Mouse (Mus musculus): ENCODE measurements around the gene Tob1. TPM values are rescaled to one million over a fixed set of nuclear protein-coding genes. Genes with fewer than 3 reads are reported as not detected.

Gene Tob1
- polyA plus RNA-seq, 1 experiment, result 20.0 TPM

DNA sequence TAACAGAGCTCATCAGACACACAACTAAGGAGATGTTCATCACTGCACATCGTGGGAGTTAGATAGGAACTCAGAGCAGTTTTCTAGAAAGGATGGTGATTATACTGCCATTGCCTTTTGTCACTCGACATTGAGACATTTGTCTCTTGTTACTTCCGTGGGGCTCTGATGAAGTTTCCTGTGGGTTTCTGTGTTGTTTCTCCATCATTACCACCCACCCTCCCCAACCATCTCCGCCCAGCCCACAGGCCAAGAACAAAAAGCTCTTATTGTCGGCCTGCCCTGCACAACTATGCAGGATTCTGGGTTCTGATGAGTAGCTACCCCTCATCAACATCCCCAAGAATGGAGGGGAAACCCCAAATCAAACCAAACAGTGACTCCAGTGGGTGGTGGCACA lies 41.7 kb upstream of the Tob1 start:
- no peaks in the 10 kb centered on the region for H3K4me1 ChIP-seq (ENCODE audit: control insufficient read depth, insufficient read depth, low read length)
- TF ChIP-seq EP300 (IDR thresholded peaks at IDR 0.05; ENCODE audit: insufficient read depth, low read depth, low read length), result no peak
- TF ChIP-seq POLR2A (IDR thresholded peaks at IDR 0.05; ENCODE audit: insufficient read depth, low read length), result no peak
- no peak for TF ChIP-seq CTCF (IDR thresholded peaks at IDR 0.05; ENCODE audit: low read depth, low read length)
- no peak overlapping the region for H3K4me3 ChIP-seq (ENCODE audit: low read depth, low read length)
- H3K9me3 ChIP-seq (replicated peaks; ENCODE audit: control insufficient read depth, insufficient read depth, low read length, poor library complexity, severe bottlenecking), result no peaks in the 10 kb centered on the region
- H3K27ac ChIP-seq (ENCODE audit: insufficient read depth, low read length), result no peak overlapping the region
- no peak overlapping the region for H3K9ac ChIP-seq (ENCODE audit: low read depth, poor library complexity, severe bottlenecking)
- no peaks in the 10 kb centered on the region for H3K36me3 ChIP-seq (ENCODE audit: control insufficient read depth, insufficient read depth, low read length, poor library complexity, severe bottlenecking)
- H3K27me3 ChIP-seq (ENCODE audit: control insufficient read depth, insufficient read depth, low read length, poor library complexity, severe bottlenecking), result no peaks in the 10 kb centered on the region

DNA sequence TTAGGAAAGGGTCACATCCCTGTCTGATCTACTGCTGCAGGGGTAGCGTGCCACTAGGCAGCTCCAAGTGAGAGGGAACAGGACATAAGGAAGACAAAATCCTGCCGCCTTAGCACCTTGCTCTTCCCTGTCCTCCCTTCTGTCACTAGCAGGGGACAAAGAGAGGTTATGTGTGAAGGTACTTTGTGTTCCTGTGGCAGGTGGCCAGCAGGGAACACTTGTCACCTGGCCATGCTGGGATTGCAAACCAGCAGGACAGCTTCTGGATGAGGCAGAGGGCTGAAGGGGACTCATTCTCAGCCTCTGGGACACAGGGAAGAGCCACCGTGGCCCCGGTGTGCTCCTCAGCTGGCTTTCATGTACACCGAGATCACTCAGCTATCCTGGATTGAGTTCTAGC lies 39.6 kb upstream of the Tob1 start:
- TF ChIP-seq POLR2A (IDR thresholded peaks at IDR 0.05; ENCODE audit: insufficient read depth, low read length) (no peak), EP300 (IDR thresholded peaks at IDR 0.05; ENCODE audit: insufficient read depth, low read depth, low read length) (no peak), CTCF (IDR thresholded peaks at IDR 0.05; ENCODE audit: low read depth, low read length) (no peak)
- Histone ChIP-seq H3K27me3 (ENCODE audit: control insufficient read depth, insufficient read depth, low read length, poor library complexity, severe bottlenecking) (no peaks in the 10 kb centered on the region), H3K36me3 (ENCODE audit: control insufficient read depth, insufficient read depth, low read length, poor library complexity, severe bottlenecking) (no peaks in the 10 kb centered on the region), H3K4me1 (ENCODE audit: control insufficient read depth, insufficient read depth, low read length) (no peaks in the 10 kb centered on the region), H3K27ac (ENCODE audit: insufficient read depth, low read length) (no peak overlapping the region), H3K4me3 (ENCODE audit: low read depth, low read length) (no peak overlapping the region), H3K9ac (ENCODE audit: low read depth, poor library complexity, severe bottlenecking) (no peak overlapping the region), H3K9me3 (replicated peaks; ENCODE audit: control insufficient read depth, insufficient read depth, low read length, poor library complexity, severe bottlenecking) (no peaks in the 10 kb centered on the region)

DNA sequence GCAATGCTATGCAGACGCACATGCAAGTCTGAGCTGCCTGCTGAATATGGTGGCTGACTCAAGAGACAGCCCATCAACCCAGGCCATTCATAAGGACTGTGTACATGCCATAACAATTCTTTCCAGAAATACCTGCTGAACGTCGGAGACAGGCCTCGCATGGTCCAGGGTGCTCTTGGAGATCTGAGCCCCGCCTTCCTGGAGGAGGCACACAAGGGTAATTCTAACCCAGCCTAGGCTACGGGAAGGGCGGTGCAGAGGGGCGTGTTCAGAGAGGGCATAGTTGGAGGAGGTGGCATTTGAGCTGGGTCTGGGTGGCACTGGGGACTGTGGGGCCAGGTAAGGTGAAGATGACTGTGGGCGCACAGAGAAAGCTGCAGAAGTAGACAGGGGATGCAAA lies 39.1 kb upstream of the Tob1 start:
- Histone ChIP-seq H3K27ac (ENCODE audit: insufficient read depth, low read length) (no peak overlapping the region), H3K4me3 (ENCODE audit: low read depth, low read length) (no peak overlapping the region), H3K27me3 (ENCODE audit: control insufficient read depth, insufficient read depth, low read length, poor library complexity, severe bottlenecking) (no peaks in the 10 kb centered on the region), H3K9me3 (replicated peaks; ENCODE audit: control insufficient read depth, insufficient read depth, low read length, poor library complexity, severe bottlenecking) (no peaks in the 10 kb centered on the region), H3K36me3 (ENCODE audit: control insufficient read depth, insufficient read depth, low read length, poor library complexity, severe bottlenecking) (no peaks in the 10 kb centered on the region), H3K4me1 (ENCODE audit: control insufficient read depth, insufficient read depth, low read length) (no peaks in the 10 kb centered on the region), H3K9ac (ENCODE audit: low read depth, poor library complexity, severe bottlenecking) (no peak overlapping the region)
- TF ChIP-seq CTCF (IDR thresholded peaks at IDR 0.05; ENCODE audit: low read depth, low read length), result no peak
- TF ChIP-seq POLR2A (IDR thresholded peaks at IDR 0.05; ENCODE audit: insufficient read depth, low read length), result no peak
- no peak for TF ChIP-seq EP300 (IDR thresholded peaks at IDR 0.05; ENCODE audit: insufficient read depth, low read depth, low read length)

DNA sequence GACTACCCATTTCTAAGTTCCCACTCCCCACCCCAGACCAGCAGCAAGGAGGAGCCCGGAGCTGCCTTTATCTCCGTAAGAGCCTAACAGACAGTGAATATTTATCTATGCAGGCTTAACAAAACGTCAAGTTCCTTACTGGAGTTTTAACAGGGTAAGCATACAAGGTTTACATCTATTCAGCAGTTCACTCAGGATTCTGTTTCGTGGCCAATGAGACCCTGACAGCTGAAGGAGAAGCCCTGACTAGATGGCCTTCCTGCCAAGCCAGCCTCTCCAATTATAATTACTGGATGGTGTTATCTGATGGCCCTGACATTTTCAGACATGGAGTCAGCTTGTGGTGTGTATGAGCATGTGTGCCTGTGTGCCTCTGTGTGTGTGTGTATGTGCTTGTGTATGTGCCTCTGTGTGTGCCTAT lies 37.5 kb upstream of the Tob1 start:
- Histone ChIP-seq H3K27ac (ENCODE audit: insufficient read depth, low read length) (no peak overlapping the region), H3K4me3 (ENCODE audit: low read depth, low read length) (no peak overlapping the region)
- TF ChIP-seq CTCF (IDR thresholded peaks at IDR 0.05; ENCODE audit: low read depth, low read length) (no peak), POLR2A (IDR thresholded peaks at IDR 0.05; ENCODE audit: insufficient read depth, low read length) (no peak), EP300 (IDR thresholded peaks at IDR 0.05; ENCODE audit: insufficient read depth, low read depth, low read length) (no peak)

DNA sequence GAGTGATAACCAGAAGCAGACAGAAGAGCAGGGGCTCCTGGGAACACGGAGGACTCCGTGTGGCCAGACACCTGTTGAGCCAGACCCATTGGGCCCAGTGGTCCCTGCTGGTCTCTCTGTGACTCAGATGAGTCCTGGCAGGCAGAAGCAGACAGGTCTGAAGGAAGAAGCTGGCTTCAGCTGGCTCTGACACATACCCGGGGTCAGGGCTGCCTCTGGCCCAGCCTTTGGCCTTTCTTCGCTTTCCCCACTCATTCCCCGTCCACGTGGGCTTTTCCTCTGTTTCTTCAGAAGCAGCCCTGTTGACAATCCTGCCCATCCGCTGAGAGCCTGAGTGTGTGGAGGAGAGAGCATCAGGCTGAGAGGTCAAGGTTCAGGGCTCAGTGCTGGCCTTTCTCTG lies 36.0 kb upstream of the Tob1 start:
- Histone ChIP-seq H3K9ac (ENCODE audit: low read depth, poor library complexity, severe bottlenecking) (peak overlapping the region; percentile 41), H3K27ac (ENCODE audit: insufficient read depth, low read length) (no peak overlapping the region)

More for the DNA sequence above, 37.5 kb upstream of the Tob1 start:
- Histone ChIP-seq H3K9ac (ENCODE audit: low read depth, poor library complexity, severe bottlenecking) (no peak overlapping the region), H3K9me3 (replicated peaks; ENCODE audit: control insufficient read depth, insufficient read depth, low read length, poor library complexity, severe bottlenecking) (no peaks in the 10 kb centered on the region), H3K4me1 (ENCODE audit: control insufficient read depth, insufficient read depth, low read length) (no peaks in the 10 kb centered on the region), H3K27me3 (ENCODE audit: control insufficient read depth, insufficient read depth, low read length, poor library complexity, severe bottlenecking) (no peaks in the 10 kb centered on the region), H3K36me3 (ENCODE audit: control insufficient read depth, insufficient read depth, low read length, poor library complexity, severe bottlenecking) (no peaks in the 10 kb centered on the region)

DNA sequence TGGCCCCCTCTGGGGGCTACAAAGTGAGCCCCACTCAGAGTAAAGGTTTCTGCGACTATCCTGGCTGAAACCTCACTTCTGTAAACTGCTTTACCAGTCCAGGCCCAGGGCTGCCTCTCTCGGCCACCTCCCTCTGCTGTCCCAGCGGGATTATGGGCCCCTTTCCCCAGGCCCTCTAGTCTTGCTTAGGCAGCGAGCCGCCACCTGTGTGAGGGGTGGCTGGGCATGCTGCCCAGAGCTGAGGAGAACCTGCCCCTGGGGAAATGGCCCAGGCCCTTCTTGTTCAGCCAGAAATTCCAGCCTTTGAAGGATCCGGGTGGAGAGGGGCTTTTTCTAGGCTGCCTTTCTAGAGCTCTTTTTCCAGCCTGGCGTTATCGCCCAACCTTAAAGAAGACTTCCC lies 35.6 kb upstream of the Tob1 start:
- H3K27ac ChIP-seq (ENCODE audit: insufficient read depth, low read length), result no peak overlapping the region
- H3K4me3 ChIP-seq (ENCODE audit: low read depth, low read length), result no peak overlapping the region

More for the DNA sequence above, 36.0 kb upstream of the Tob1 start:
- Histone ChIP-seq H3K27me3 (ENCODE audit: control insufficient read depth, insufficient read depth, low read length, poor library complexity, severe bottlenecking) (no peaks in the 10 kb centered on the region), H3K4me3 (ENCODE audit: low read depth, low read length) (no peak overlapping the region), H3K36me3 (ENCODE audit: control insufficient read depth, insufficient read depth, low read length, poor library complexity, severe bottlenecking) (no peaks in the 10 kb centered on the region), H3K9me3 (replicated peaks; ENCODE audit: control insufficient read depth, insufficient read depth, low read length, poor library complexity, severe bottlenecking) (no peaks in the 10 kb centered on the region), H3K4me1 (ENCODE audit: control insufficient read depth, insufficient read depth, low read length) (peaks cover 2% of the 10 kb centered on the region)
- TF ChIP-seq POLR2A (IDR thresholded peaks at IDR 0.05; ENCODE audit: insufficient read depth, low read length) (no peak), EP300 (IDR thresholded peaks at IDR 0.05; ENCODE audit: insufficient read depth, low read depth, low read length) (no peak), CTCF (IDR thresholded peaks at IDR 0.05; ENCODE audit: low read depth, low read length) (no peak)

More for the DNA sequence above, 35.6 kb upstream of the Tob1 start:
- Histone ChIP-seq H3K4me1 (ENCODE audit: control insufficient read depth, insufficient read depth, low read length) (peaks cover 2% of the 10 kb centered on the region), H3K27me3 (ENCODE audit: control insufficient read depth, insufficient read depth, low read length, poor library complexity, severe bottlenecking) (no peaks in the 10 kb centered on the region), H3K9ac (ENCODE audit: low read depth, poor library complexity, severe bottlenecking) (peak overlapping the region; percentile 41), H3K9me3 (replicated peaks; ENCODE audit: control insufficient read depth, insufficient read depth, low read length, poor library complexity, severe bottlenecking) (no peaks in the 10 kb centered on the region), H3K36me3 (ENCODE audit: control insufficient read depth, insufficient read depth, low read length, poor library complexity, severe bottlenecking) (no peaks in the 10 kb centered on the region)
- TF ChIP-seq CTCF (IDR thresholded peaks at IDR 0.05; ENCODE audit: low read depth, low read length) (no peak), EP300 (IDR thresholded peaks at IDR 0.05; ENCODE audit: insufficient read depth, low read depth, low read length) (no peak), POLR2A (IDR thresholded peaks at IDR 0.05; ENCODE audit: insufficient read depth, low read length) (no peak)

Data from ES-Bruce4 (cell line).